In genomic region chr14:29722386-29723221, GRCm38 (mm10) we compare ENCODE assay signal across 10 mouse cellular contexts. TPM values are rescaled to one million over a fixed set of nuclear protein-coding genes. Genes with fewer than 3 reads are reported as not detected.
DNase-seq lines count a peak whose midpoint lies in the region; ATAC-seq and TF ChIP-seq lines count a peak whose summit lies in the region.
"Had no signal": no experiment of that assay in that cellular context is flagged by ENCODE, and none has a peak within 500 bp of the region (broad histone marks: within the 10 kb centered on the region; RNA-seq: fewer than 3 reads in every experiment).

No protein-coding gene starts in this region.

- peak overlapping the region; percentile 68 for H3K4me3 ChIP-seq in embryonic facial prominence, embryonic 12.5 days
- H3K4me3 ChIP-seq in hindbrain, embryonic 11.5 days (ENCODE audit: low read depth, low read length), result peak overlapping the region; percentile 66
- peak overlapping the region; percentile 68 for H3K4me3 ChIP-seq in limb, embryonic 13.5 days
- H3K4me3 ChIP-seq in olfactory bulb, adult 2 months (ENCODE audit: insufficient read depth, low read depth, low read length), result peak overlapping the region; percentile 55

- peaks cover 21% of the 10 kb centered on the region for H3K27me3 ChIP-seq in Patski
- H3K27me3 ChIP-seq in embryonic facial prominence, embryonic 12.5 days, result peaks cover 56% of the 10 kb centered on the region
- H3K27me3 ChIP-seq in hindbrain, embryonic 11.5 days (ENCODE audit: control insufficient read depth, insufficient read depth, low read length), result peaks cover 51% of the 10 kb centered on the region
- peaks cover 87% of the 10 kb centered on the region for H3K27me3 ChIP-seq in limb, embryonic 13.5 days

- POLR2A ChIA-PET in Patski (lab: Charles Lee), result no interaction called here

- 0 out of 2 replicates have a peak, but pooled peaks cover 8% of the 10 kb centered on the region for H3K4me1 ChIP-seq in embryonic facial prominence, embryonic 12.5 days
- peaks cover 2% of the 10 kb centered on the region; the same call in 1 of the 2 replicates for H3K4me1 ChIP-seq in hindbrain, embryonic 11.5 days (replicated peaks; ENCODE audit: control insufficient read depth, insufficient read depth, low read length)
- H3K4me1 ChIP-seq in limb, embryonic 13.5 days, result peaks cover 33% of the 10 kb centered on the region
- peaks cover 23% of the 10 kb centered on the region for H3K4me1 ChIP-seq in olfactory bulb, adult 2 months (ENCODE audit: control insufficient read depth, insufficient read depth, low read length)

- WGBS in embryonic facial prominence, embryonic 12.5 days, result under 1% methylated on average over 76 of the region's 76 CpGs
- under 1% methylated on average over 58 of the region's 76 CpGs for WGBS in hindbrain, embryonic 11.5 days
- WGBS in limb, embryonic 13.5 days, result under 1% methylated on average over 74 of the region's 76 CpGs
- under 1% methylated on average over 76 of the region's 76 CpGs for WGBS in olfactory bulb, adult 2 months

- TF ChIP-seq POLR2A in olfactory bulb, adult 2 months (IDR thresholded peaks at IDR 0.05; ENCODE audit: insufficient read depth, low read depth, low read length), result no peak

- peak overlapping the region; percentile 98 for H3K4me2 ChIP-seq in embryonic facial prominence, embryonic 12.5 days (replicated peaks)
- peak overlapping the region; percentile 99 for H3K4me2 ChIP-seq in hindbrain, embryonic 11.5 days (replicated peaks; ENCODE audit: low read depth, low read length)
- H3K4me2 ChIP-seq in limb, embryonic 13.5 days (replicated peaks), result peak overlapping the region; percentile 99

- peak overlapping the region; percentile 77 for H3K9ac ChIP-seq in embryonic facial prominence, embryonic 12.5 days
- H3K9ac ChIP-seq in hindbrain, embryonic 11.5 days (ENCODE audit: low read depth, low read length), result peak overlapping the region; percentile 77
- H3K9ac ChIP-seq in limb, embryonic 13.5 days, result peak overlapping the region; percentile 74

- intact Hi-C loops in gastrocnemius, postnatal 36 days (cut with DNase I), result no loop called here

- in situ Hi-C loops in Patski (cut with MboI; ENCODE audit: low pct_unique_long_range_greater_than_20kb), result loop anchor here (25.0 kb wide), 1 partner anchor 215 kb away; no protein-coding TSS in a partner anchor

- no peak for TF ChIP-seq CTCF in Patski (IDR thresholded peaks at IDR 0.05)
- no peak for TF ChIP-seq CTCF in olfactory bulb, adult 2 months (IDR thresholded peaks at IDR 0.05; ENCODE audit: insufficient read depth, low read depth, low read length)

- H3K27ac ChIP-seq in embryonic facial prominence, embryonic 12.5 days, result peak overlapping the region; percentile 73
- H3K27ac ChIP-seq in hindbrain, embryonic 11.5 days (ENCODE audit: low read depth, low read length), result peak overlapping the region; percentile 83
- no peak overlapping the region for H3K27ac ChIP-seq in limb, embryonic 13.5 days
- H3K27ac ChIP-seq in olfactory bulb, adult 2 months (ENCODE audit: insufficient read depth, low read depth, low read length), result no peak overlapping the region

- peak; percentile 60 for ATAC-seq in Patski
- ATAC-seq in embryonic facial prominence, embryonic 12.5 days (ENCODE audit: insufficient number of reproducible peaks, insufficient read depth, low FRiP score, low TSS enrichment), result peak; percentile 71
- peak; percentile 68 for ATAC-seq in hindbrain, embryonic 11.5 days (ENCODE audit: low FRiP score)
- peak; percentile 71 for ATAC-seq in limb, embryonic 13.5 days (ENCODE audit: low FRiP score, low read depth)

- peak; percentile 15 for DNase-seq in gastrocnemius, postnatal 10 days
- no peak for DNase-seq in gastrocnemius, postnatal 36 days
- no peak for DNase-seq in Patski (ENCODE audit: low read depth, low spot score)
- peak; percentile 63 for DNase-seq in hindbrain, embryonic 11.5 days (ENCODE audit: low spot score)
- no peak for DNase-seq in thymus, postnatal 10 days (ENCODE audit: low spot score in 2 of 2)

- CTCF ChIA-PET in Patski (lab: Charles Lee), result no interaction called here

- H3K36me3 ChIP-seq in embryonic facial prominence, embryonic 12.5 days, result no peaks in the 10 kb centered on the region
- H3K36me3 ChIP-seq in hindbrain, embryonic 11.5 days (ENCODE audit: control insufficient read depth, insufficient read depth, low read length), result no peaks in the 10 kb centered on the region
- no peaks in the 10 kb centered on the region for H3K36me3 ChIP-seq in limb, embryonic 13.5 days

- no peaks in the 10 kb centered on the region for H3K9me3 ChIP-seq in embryonic facial prominence, embryonic 12.5 days
- no peaks in the 10 kb centered on the region for H3K9me3 ChIP-seq in hindbrain, embryonic 11.5 days (ENCODE audit: control insufficient read depth, low read length)
- H3K9me3 ChIP-seq in limb, embryonic 13.5 days, result no peaks in the 10 kb centered on the region

RNA-seq across cellular contexts. Expression of gene Cacna2d3, which starts 0.9 kb away (rescaled TPM):
- total RNA-seq in gastrocnemius, postnatal 10 days (2021), result 1 to 10 TPM; 2.2 to 2.8 TPM
- total RNA-seq in gastrocnemius, postnatal 36 days (2021), result under 1 TPM; 0.51 to 0.94 TPM
- 0.06 TPM for polyA plus RNA-seq in Patski (2021)
- 12.7 and 14.8 TPM in 2 replicates for polyA plus RNA-seq in embryonic facial prominence, embryonic 12.5 days (2016; fragmentation: Nextera tagmentation; extraction: Ambion mirVana)
- polyA plus RNA-seq in hindbrain, embryonic 11.5 days (2014; fragmentation: Nextera tagmentation; extraction: Ambion mirVana), result 18.1 and 20.4 TPM in 2 replicates
- polyA plus RNA-seq in limb, embryonic 13.5 days (2015; fragmentation: Nextera tagmentation; extraction: Ambion mirVana), result 5.3 and 6.0 TPM in 2 replicates
- polyA plus RNA-seq in olfactory bulb, adult 2 months (2012; ENCODE audit: insufficient read depth, insufficient read length, low replicate concordance, missing spikeins), result 1,329 TPM in 1 of 2 replicates, not detected in the other
- total RNA-seq: CH12.LX; hematopoietic stem cell, adult 5-6 weeks had no signal

Comparison
In these comparisons a context has a peak if more than half of its experiments do, and no peak if none do; other contexts are left out.
1. DNase-seq: peak in gastrocnemius, postnatal 10 days (single experiment) and hindbrain, embryonic 11.5 days (single experiment); none in gastrocnemius, postnatal 36 days (0 of 2), Patski (single experiment) and thymus, postnatal 10 days (0 of 2).
2. H3K27ac ChIP-seq: peak in embryonic facial prominence, embryonic 12.5 days (single experiment) and hindbrain, embryonic 11.5 days (single experiment); none in limb, embryonic 13.5 days (single experiment) and olfactory bulb, adult 2 months (single experiment).
3. Peak in every context shown above with its lines, with median percentiles within 50 percentile points of each other: ATAC-seq, H3K4me2 ChIP-seq, H3K4me3 ChIP-seq and H3K9ac ChIP-seq.